Mouse (Mus musculus): ENCODE data around the gene Tln1. TPM values are rescaled to one million over a fixed set of nuclear protein-coding genes. Genes with fewer than 3 reads are reported as not detected.

Gene Tln1
- total and polyA plus RNA-seq, 3 experiments = 22.9 to 146 (median 112) TPM

DNA sequence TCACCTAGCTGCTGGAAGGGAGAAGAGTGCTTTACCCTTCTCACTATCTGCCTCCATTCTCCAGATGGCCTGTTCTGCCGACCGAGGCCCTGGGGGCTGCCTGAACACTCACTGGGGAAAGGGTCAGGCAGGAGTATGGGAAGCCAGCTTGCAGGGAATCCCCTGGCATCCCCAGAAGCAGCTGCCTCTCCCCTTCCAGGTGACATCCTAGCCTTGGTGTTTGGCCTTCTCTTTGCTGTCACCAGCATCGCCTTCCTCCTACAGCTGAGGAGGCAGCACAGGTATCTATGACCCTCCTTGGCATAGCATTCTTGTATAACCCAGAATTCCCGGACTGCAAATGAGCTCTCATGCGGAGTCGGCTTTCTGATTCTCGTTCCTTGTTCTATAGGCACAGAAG, 49.8 kb downstream of the Tln1 start:
- no peak for TF ChIP-seq HCFC1 (IDR thresholded peaks at IDR 0.05; ENCODE audit: low read depth, low read length)
- TF ChIP-seq MAX (IDR thresholded peaks at IDR 0.05; ENCODE audit: low read length) = no peak
- TF ChIP-seq CHD1 (IDR thresholded peaks at IDR 0.05; ENCODE audit: low read depth, low read length) = no peak
- no peak for TF ChIP-seq POLR2A (IDR thresholded peaks at IDR 0.05; ENCODE audit: control insufficient read depth in 1 of 2, insufficient read depth in 1 of 2, low read depth in 1 of 2, low read length in 2 of 2, poor library complexity in 1 of 2)
- no peak for TF ChIP-seq ZNF384 (IDR thresholded peaks at IDR 0.05; ENCODE audit: low read depth, low read length)
- no peak for TF ChIP-seq SMC3 (IDR thresholded peaks at IDR 0.05; ENCODE audit: low read depth, low read length)
- TF ChIP-seq E2F4 (IDR thresholded peaks at IDR 0.05; ENCODE audit: borderline replicate concordance, low read depth, low read length) = no peak
- no peak for TF ChIP-seq TCF12 (IDR thresholded peaks at IDR 0.05; ENCODE audit: low read depth, low read length)
- no peak for TF ChIP-seq NRF1 (IDR thresholded peaks at IDR 0.05; ENCODE audit: insufficient read depth, low read depth, low read length, poor library complexity, severe bottlenecking)
- TF ChIP-seq CHD2 (IDR thresholded peaks at IDR 0.05; ENCODE audit: low read length) = no peak
- TF ChIP-seq MYB (IDR thresholded peaks at IDR 0.05; ENCODE audit: low read depth, low read length) = no peak
- TF ChIP-seq BHLHE40 (IDR thresholded peaks at IDR 0.05; ENCODE audit: borderline replicate concordance, low read depth, low read length) = no peak
- Histone ChIP-seq H3K36me3 (ENCODE audit: control insufficient read depth in 1 of 2, insufficient read depth in 2 of 2, low read length in 2 of 2) (peaks cover 0 to 8% of the 10 kb centered on the region in 2 experiments; a peak in 2 of 4 replicates), H3K4me1 (ENCODE audit: control insufficient read depth in 1 of 2, insufficient read depth in 2 of 2, low read length in 2 of 2) (peaks cover 7 to 15% of the 10 kb centered on the region in 2 experiments), H3K9ac (ENCODE audit: control insufficient read depth, low read depth, low read length, poor library complexity, severe bottlenecking) (no peak overlapping the region), H3K79me2 (ENCODE audit: control insufficient read depth, insufficient read depth, low read length, poor library complexity) (no peaks in the 10 kb centered on the region; the same call in 1 of the 2 replicates), H3K27me3 (ENCODE audit: control insufficient read depth in 1 of 2, insufficient read depth in 2 of 2, low read length in 2 of 2) (no peaks in the 10 kb centered on the region), H3K9me3 (replicated peaks; ENCODE audit: insufficient read depth, low read length) (no peaks in the 10 kb centered on the region), H3K4me3 (ENCODE audit: control insufficient read depth in 1 of 2, insufficient read depth in 1 of 2, low read depth in 2 of 2, low read length in 2 of 2) (no peak overlapping the region), H3K27ac (ENCODE audit: control insufficient read depth, low read depth, low read length) (no peak overlapping the region)
- DNase-seq (ENCODE audit: low read depth, low spot score) = no peak

DNA sequence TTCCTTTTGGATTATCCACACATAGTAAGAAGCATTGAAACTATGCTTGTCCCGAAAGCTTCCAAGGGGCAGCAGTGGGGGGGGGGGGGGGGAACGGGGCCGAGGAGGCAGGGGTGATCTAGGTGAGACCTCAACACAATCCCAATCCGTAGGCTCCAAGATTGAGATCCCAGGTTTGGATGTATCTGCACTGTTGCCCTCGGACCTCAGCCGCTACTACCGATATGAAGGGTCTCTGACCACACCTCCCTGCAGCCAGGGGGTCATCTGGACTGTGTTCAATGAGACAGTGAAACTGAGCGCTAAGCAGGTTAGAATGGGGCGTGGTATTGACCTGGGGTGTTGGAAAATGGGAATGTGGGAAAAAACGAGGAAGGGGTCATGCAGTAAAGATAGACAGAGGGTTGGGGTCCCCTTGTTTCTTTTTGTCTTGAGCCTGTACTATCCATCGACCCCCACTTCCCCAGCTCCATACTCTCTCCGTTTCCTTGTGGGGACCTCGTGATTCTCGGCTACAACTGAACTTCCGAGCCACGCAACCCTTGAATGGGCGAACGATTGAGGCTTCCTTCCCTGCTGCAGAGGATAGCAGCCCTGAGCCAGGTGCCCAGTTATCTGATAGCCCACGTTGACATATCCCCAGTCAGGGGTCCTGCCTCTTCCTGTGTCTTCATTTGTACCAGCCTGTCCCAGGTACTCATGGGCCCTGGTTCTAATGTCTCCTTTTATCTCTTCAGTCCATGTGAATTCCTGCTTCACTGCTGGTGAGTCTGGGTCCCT, 50.6 kb downstream of the Tln1 start:
- Histone ChIP-seq H3K79me2 (ENCODE audit: control insufficient read depth, insufficient read depth, low read length, poor library complexity) (no peaks in the 10 kb centered on the region; the same call in 1 of the 2 replicates), H3K9me3 (replicated peaks; ENCODE audit: insufficient read depth, low read length) (no peaks in the 10 kb centered on the region), H3K27ac (ENCODE audit: control insufficient read depth, low read depth, low read length) (no peak overlapping the region), H3K4me3 (ENCODE audit: control insufficient read depth in 1 of 2, insufficient read depth in 1 of 2, low read depth in 2 of 2, low read length in 2 of 2) (no peak overlapping the region), H3K4me1 (ENCODE audit: control insufficient read depth in 1 of 2, insufficient read depth in 2 of 2, low read length in 2 of 2) (peaks cover 7 to 17% of the 10 kb centered on the region in 2 experiments), H3K36me3 (ENCODE audit: control insufficient read depth in 1 of 2, insufficient read depth in 2 of 2, low read length in 2 of 2) (peaks cover 0 to 6% of the 10 kb centered on the region in 2 experiments; a peak in 2 of 4 replicates), H3K9ac (ENCODE audit: control insufficient read depth, low read depth, low read length, poor library complexity, severe bottlenecking) (no peak overlapping the region), H3K27me3 (ENCODE audit: control insufficient read depth in 1 of 2, insufficient read depth in 2 of 2, low read length in 2 of 2) (no peaks in the 10 kb centered on the region)
- no peak for DNase-seq (ENCODE audit: low read depth, low spot score)
- TF ChIP-seq GABPA (IDR thresholded peaks at IDR 0.05; ENCODE audit: low read depth, low read length) = no peak
- no peak for TF ChIP-seq POLR2AphosphoS5 (IDR thresholded peaks at IDR 0.05; ENCODE audit: borderline replicate concordance, low read depth, low read length)
- no peak for TF ChIP-seq TAL1 (IDR thresholded peaks at IDR 0.05; ENCODE audit: low read length)
- TF ChIP-seq CHD1 (IDR thresholded peaks at IDR 0.05; ENCODE audit: low read depth, low read length) = no peak
- TF ChIP-seq POLR2A (IDR thresholded peaks at IDR 0.05; ENCODE audit: control insufficient read depth in 1 of 2, insufficient read depth in 1 of 2, low read depth in 1 of 2, low read length in 2 of 2, poor library complexity in 1 of 2) = no peak
- no peak for TF ChIP-seq TBP (IDR thresholded peaks at IDR 0.05; ENCODE audit: low read depth, low read length)
- TF ChIP-seq CHD2 (IDR thresholded peaks at IDR 0.05; ENCODE audit: low read length) = no peak
- TF ChIP-seq USF2 (IDR thresholded peaks at IDR 0.05; ENCODE audit: borderline replicate concordance in 1 of 2, insufficient read depth in 1 of 2, low read depth in 1 of 2, low read length in 2 of 2) = no peak
- no peak for TF ChIP-seq E2F4 (IDR thresholded peaks at IDR 0.05; ENCODE audit: borderline replicate concordance, low read depth, low read length)
- TF ChIP-seq EP300 (IDR thresholded peaks at IDR 0.05; ENCODE audit: low read depth in 1 of 2, low read length in 2 of 2) = no peak
- TF ChIP-seq HCFC1 (IDR thresholded peaks at IDR 0.05; ENCODE audit: low read depth, low read length) = no peak
- no peak for TF ChIP-seq ELF1 (IDR thresholded peaks at IDR 0.05; ENCODE audit: low read depth, low read length)
- TF ChIP-seq CTCF (IDR thresholded peaks at IDR 0.05 in 2 of 3, conservative IDR thresholded peaks at IDR 0.05 in 1 of 3; ENCODE audit: control insufficient read depth in 1 of 3, insufficient read depth in 1 of 3, low read depth in 2 of 3, low read length in 3 of 3, poor library complexity in 1 of 3, severe bottlenecking in 1 of 3) = no peak
- TF ChIP-seq RAD21 (IDR thresholded peaks at IDR 0.05; ENCODE audit: low read depth, low read length) = no peak

Data from MEL (cell line).